Mouse (Mus musculus): ENCODE measurements around the gene Gtsf2. TPM values are rescaled to one million over a fixed set of nuclear protein-coding genes. Genes with fewer than 3 reads are reported as not detected.
"Not testable (repeated sequence)": the region's sequence is repeated elsewhere in the genome, so short reads cannot be mapped to it uniquely, and the experiment has no call there.

The Gtsf2 gene
- polyA plus RNA-seq, 1 experiment from 2014 or later = not detected

DNA sequence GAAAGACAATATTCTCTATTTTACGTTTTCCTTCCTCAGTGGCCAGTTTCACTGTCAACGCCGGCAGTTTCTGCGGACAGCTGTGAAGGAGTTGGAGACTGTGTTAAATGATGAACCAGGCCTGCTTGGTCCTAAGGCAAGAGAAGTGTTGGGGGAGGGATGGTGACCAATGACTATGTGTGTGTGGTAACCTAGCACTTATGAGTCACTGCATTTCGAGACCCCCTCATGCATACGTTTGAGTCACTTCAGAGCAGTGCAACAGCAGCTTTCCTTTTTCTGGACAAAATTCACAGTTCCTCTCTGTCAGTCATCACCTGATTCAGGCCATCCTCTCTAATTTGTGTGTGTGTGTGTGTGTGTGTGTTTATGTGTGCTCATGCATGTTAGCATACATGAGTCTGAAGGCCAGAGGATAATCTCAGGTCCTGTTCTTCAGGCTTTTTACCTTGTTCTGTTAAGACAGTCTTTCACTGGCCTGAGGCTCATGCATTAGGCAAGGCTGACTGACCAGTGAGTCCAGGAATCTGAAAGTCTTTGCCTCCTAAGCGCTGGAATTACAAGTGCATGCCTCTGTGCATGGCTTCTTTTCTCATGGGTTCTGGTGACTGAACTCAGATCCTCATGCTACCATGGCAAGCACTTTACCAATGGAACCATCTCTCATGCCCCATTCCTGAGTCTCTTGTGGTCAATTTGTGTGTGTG lies 23.4 kb upstream of the Gtsf2 start:
- no peaks in the 10 kb centered on the region for H3K27me3 ChIP-seq
- H3K9ac ChIP-seq (replicated peaks) = no peak overlapping the region
- no peak overlapping the region for H3K4me3 ChIP-seq (replicated peaks)
- ATAC-seq = no peak
- no peaks in the 10 kb centered on the region for H3K9me3 ChIP-seq
- no peaks in the 10 kb centered on the region for H3K36me3 ChIP-seq
- no peak overlapping the region for H3K27ac ChIP-seq
- no peak overlapping the region for H3K4me2 ChIP-seq (replicated peaks)
- WGBS = 85% methylated on average over 7 of the region's 7 CpGs
- H3K4me1 ChIP-seq (replicated peaks) = no peaks in the 10 kb centered on the region

DNA sequence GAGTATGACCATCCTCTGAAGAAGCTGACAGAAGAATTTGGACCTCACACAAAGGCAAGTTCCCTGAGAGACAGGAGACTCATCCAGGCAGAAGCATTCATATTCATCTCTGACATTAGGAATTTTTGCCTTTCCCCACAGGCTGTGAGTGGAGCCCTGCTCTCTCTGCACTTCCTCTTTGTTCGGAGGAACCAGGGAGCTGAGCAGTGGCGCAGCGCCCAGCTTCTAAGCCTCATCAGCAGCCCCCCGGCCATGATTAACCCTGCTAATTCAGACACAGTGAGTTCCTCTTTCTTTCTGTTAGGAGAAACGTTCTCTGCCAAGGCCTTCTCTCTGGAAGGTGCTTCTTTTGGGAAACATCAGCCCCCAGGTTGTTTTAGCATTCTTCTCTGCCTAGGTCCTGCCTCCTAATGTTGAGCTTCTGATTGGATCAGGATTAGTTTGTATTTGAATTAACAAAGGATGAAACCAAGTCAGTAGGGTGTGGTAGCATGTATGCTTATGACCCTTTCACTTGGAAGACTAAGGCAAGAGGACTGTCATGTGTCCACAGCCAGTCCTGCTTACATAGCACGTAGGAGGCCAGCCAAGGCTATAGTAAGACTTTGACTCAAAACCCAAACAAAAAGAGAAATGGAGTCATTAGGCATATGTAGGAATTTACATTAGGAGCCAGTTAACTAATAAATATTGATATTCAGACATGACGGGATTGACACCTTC lies 14.4 kb upstream of the Gtsf2 start:
- no peak overlapping the region for H3K27ac ChIP-seq
- no peak for ATAC-seq
- no peaks in the 10 kb centered on the region for H3K4me1 ChIP-seq (replicated peaks)
- no peaks in the 10 kb centered on the region for H3K9me3 ChIP-seq
- H3K4me2 ChIP-seq (replicated peaks) = no peak overlapping the region
- no peaks in the 10 kb centered on the region for H3K27me3 ChIP-seq
- H3K4me3 ChIP-seq (replicated peaks) = no peak overlapping the region
- WGBS = 73% methylated on average over 7 of the region's 7 CpGs
- H3K9ac ChIP-seq (replicated peaks) = no peak overlapping the region
- no peaks in the 10 kb centered on the region for H3K36me3 ChIP-seq

DNA sequence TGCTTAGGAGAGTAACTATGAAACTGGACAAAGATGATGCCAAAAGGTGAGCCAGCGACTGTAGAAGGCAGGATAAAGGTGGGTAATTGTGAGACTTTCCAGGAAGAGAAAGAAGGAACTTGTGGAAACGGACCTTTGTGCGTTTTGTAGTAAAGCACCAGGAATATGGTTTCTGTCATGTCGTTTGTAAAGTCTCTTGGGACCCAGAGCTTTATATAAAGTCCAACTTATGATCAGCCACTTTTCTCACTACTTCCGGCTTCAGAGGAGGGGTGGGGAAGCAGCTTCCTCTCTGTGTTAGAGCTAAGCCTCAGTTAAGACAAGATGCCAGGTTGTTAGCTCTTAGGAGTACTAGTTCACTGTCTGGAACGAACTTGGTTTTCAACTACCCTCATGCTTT lies 6.2 kb upstream of the Gtsf2 start:
- no peaks in the 10 kb centered on the region for H3K9me3 ChIP-seq
- no peak overlapping the region for H3K9ac ChIP-seq (replicated peaks)
- no peak overlapping the region for H3K4me3 ChIP-seq (replicated peaks)
- H3K27ac ChIP-seq = no peak overlapping the region
- H3K4me1 ChIP-seq (replicated peaks) = no peaks in the 10 kb centered on the region
- WGBS = 90% methylated on average over 6 of the region's 6 CpGs
- H3K27me3 ChIP-seq = no peaks in the 10 kb centered on the region
- no peak overlapping the region for H3K4me2 ChIP-seq (replicated peaks)
- H3K36me3 ChIP-seq = no peaks in the 10 kb centered on the region
- no peak for ATAC-seq

DNA sequence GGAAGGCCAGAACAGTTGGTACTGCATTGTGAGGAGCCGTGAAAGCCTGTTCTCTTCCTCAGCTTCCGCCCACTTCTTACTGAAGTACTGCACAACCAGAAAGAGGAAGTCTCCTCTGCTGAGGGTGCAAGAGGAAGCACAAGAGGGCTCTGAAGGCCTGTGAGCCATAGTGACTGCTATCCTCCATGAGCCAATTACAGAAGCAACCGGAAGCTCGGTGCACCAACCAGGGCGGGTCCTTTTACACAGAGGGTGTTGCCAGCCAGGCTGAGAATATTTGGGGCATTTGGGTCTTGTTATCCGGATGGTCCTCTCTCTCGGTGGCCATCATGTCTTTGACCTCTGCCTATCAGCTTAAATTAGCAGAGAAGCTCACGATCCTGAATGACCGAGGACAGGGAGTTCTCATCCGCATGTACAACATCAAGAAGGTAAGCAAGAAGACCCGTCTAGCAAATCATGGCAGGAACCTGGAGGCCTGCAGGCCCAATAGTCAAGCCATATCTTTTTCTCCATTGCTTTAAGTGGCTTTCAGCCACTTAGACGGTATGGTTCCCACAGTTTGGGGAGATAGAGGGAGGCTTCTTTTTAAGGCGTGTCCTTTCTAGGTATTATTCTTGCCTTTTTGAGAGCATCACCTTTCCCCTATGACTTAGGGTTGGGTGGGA lies 5.4 kb upstream of the Gtsf2 start, which contains the start of gene Nckap1l:
TSS of gene Nckap1l (plus strand) at position 244 of the 668 bp plus-strand sequence.
- Histone ChIP-seq H3K27me3 (no peaks in the 10 kb centered on the region), H3K9me3 (no peaks in the 10 kb centered on the region), H3K36me3 (no peaks in the 10 kb centered on the region), H3K4me2 (replicated peaks) (no peak within 1 kb of the TSS), H3K9ac (replicated peaks) (no peak within 1 kb of the TSS), H3K4me1 (replicated peaks) (no peaks in the 10 kb centered on the region), H3K4me3 (replicated peaks) (no peak within 1 kb of the TSS), H3K27ac (no peak within 1 kb of the TSS)
- no peak for ATAC-seq
- WGBS = 91% methylated on average over 13 of the region's 13 CpGs

DNA sequence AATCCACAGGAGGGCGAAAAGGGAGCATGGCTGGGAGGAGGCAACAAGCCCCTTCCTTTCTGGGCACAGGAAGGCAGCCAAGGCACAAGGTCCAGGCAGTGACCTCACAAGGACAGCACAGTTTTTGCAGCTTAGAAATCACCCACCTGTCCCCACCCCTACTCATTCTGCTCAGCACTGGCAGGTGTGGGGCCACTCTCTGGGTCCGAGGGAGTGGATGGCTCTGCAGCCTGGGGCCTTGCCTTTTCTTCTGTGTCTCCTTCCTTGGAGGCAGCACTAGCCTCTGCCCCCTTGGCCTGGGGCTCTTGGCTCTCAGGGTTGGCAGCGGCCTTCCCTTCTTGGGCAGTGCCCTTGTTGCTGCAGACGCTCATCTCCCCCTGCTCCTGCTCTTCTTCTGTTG lies 2.3 kb downstream of the Gtsf2 start:
- not testable (repeated sequence) for H3K9ac ChIP-seq (replicated peaks); H3K36me3 ChIP-seq; H3K4me1 ChIP-seq (replicated peaks); H3K9me3 ChIP-seq; H3K27me3 ChIP-seq; H3K4me3 ChIP-seq (replicated peaks); H3K27ac ChIP-seq; H3K4me2 ChIP-seq (replicated peaks); ATAC-seq
- WGBS = 86% methylated on average over 4 of the region's 4 CpGs

DNA sequence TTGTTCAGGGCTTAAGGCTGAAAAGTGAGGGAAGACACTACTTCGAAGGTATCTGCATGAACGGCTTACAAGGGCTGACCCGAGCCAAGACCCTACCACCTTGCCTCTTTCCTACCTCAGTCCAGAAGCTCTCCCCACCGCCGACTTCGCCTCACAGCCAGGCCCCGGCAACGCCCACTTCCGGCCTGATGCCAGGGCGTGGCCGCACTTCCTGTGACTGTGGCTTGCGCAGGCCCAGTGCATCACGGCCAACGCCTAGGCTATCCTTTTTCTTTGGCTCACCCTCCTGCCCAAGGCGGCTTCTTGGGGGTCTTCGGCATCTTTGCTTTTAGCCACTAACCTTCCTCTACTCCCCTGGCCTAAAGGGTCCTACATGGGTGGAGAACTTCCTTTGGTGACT lies 18.0 kb downstream of the Gtsf2 start, which contains the start of gene Gtsf1:
TSS of gene Gtsf1 (minus strand) at position 230 of the 400 bp plus-strand sequence.
- ATAC-seq = no peak
- H3K9me3 ChIP-seq = no peaks in the 10 kb centered on the region
- H3K36me3 ChIP-seq = no peaks in the 10 kb centered on the region
- H3K27me3 ChIP-seq = no peaks in the 10 kb centered on the region
- H3K4me1 ChIP-seq (replicated peaks) = peaks cover 8% of the 10 kb centered on the region; the same call in 1 of the 2 replicates
- H3K9ac ChIP-seq (replicated peaks) = no peak within 1 kb of the TSS
- no peak within 1 kb of the TSS for H3K4me3 ChIP-seq (replicated peaks)
- no peak within 1 kb of the TSS for H3K27ac ChIP-seq
- WGBS = 94% methylated on average over 16 of the region's 16 CpGs
- no peak within 1 kb of the TSS for H3K4me2 ChIP-seq (replicated peaks)

DNA sequence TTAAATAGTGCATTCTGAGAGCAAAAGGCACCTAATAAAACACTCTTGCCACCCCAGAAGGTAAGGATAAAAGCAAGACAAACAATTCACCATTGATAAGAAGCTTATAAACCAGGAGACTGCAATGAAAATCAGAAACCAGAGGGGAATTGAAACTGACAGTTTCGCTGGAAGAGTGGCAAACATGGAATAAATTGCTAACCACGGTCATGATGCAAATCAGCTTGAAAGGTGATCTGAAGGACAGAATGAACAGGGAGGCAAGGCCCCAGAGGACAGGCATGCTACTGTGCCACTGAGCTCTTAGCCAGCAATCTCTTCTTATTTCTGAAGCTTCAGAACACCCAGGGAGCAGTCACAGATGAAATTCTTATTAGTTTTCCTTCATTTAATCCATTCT lies 21.3 kb downstream of the Gtsf2 start:
- Histone ChIP-seq H3K36me3 (no peaks in the 10 kb centered on the region), H3K27me3 (no peaks in the 10 kb centered on the region), H3K4me3 (replicated peaks) (no peak overlapping the region), H3K4me2 (replicated peaks) (no peak overlapping the region), H3K27ac (peak overlapping the region; percentile 31; the same call in 1 of the 2 replicates), H3K9ac (replicated peaks) (no peak overlapping the region), H3K4me1 (replicated peaks) (peaks cover 8% of the 10 kb centered on the region; the same call in 1 of the 2 replicates), H3K9me3 (no peaks in the 10 kb centered on the region)
- 17% methylated on average over 2 of the region's 2 CpGs for WGBS
- 0 out of 2 replicates have a peak, but pooled peaks have one; percentile 30 for ATAC-seq

DNA sequence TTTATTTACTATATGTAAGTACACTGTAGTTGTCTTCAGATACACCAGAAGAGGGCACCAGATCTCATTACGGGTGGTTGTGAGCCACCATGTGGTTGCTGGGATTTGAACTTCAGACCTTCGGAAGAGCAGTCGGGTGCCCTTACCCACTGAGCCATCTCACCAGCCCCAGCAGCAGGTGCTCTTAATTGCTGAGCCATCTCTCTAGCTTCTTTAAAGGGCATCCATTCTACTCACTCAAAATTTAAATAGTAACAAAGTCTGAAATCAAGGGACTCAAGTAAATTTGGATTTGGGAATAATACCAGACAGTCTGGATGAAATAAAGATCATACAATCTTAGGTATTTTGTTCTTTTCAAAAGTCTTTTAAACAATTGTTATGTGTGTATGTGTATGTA lies 42.7 kb downstream of the Gtsf2 start:
- H3K27ac ChIP-seq; H3K4me1 ChIP-seq (replicated peaks); H3K9me3 ChIP-seq; H3K36me3 ChIP-seq; H3K4me3 ChIP-seq (replicated peaks); H3K9ac ChIP-seq (replicated peaks); H3K27me3 ChIP-seq; H3K4me2 ChIP-seq (replicated peaks); ATAC-seq: not testable (repeated sequence)
- WGBS = 92% methylated on average over 2 of the region's 3 CpGs

DNA sequence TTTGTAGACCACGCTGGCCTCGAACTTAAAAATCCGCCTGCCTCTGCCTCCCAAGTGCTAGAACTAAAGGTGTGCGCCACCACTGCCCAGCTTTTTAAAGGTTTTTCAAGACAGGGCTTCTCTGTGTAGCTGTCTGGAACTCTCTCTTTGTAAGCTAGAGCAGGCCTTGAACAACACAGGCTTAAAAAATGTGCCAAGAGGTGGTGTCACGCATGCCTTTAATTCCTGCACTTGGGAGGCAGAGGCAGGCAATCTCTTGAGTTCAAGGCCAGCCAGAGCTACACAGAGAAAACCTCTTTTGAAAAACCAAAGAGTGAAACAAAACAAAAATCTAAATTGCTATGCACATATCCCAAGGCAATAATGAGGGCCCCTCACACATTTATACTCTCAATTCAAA lies 46.9 kb downstream of the Gtsf2 start:
- no peak for ATAC-seq
- Histone ChIP-seq H3K4me3 (replicated peaks) (no peak overlapping the region), H3K36me3 (no peaks in the 10 kb centered on the region), H3K9ac (replicated peaks) (no peak overlapping the region), H3K9me3 (no peaks in the 10 kb centered on the region), H3K27me3 (no peaks in the 10 kb centered on the region), H3K4me1 (replicated peaks) (no peaks in the 10 kb centered on the region), H3K27ac (no peak overlapping the region), H3K4me2 (replicated peaks) (no peak overlapping the region)
- 90% methylated on average over 5 of the region's 5 CpGs for WGBS

DNA sequence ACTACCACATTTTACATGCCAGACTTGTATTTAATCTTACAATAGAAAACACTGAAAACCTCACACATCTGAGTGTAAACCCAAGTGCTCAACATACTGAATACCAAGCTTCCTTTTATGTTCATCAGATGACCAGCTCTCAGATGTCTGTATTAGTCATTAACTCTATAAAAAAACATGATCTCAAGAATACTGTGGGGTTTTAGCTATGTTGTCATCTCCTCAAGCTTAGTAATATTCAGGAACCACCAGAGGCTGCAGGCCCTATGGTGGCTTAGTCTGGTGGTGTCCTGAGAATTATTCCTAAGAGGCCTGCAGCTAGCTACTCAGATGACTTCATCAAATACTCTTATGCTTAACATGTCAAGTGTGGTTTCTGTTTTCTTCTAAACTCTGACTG lies 54.7 kb downstream of the Gtsf2 start:
- no peak overlapping the region for H3K9ac ChIP-seq (replicated peaks)
- H3K27me3 ChIP-seq = no peaks in the 10 kb centered on the region
- H3K4me2 ChIP-seq (replicated peaks) = no peak overlapping the region
- no peak overlapping the region for H3K4me3 ChIP-seq (replicated peaks)
- H3K27ac ChIP-seq = no peak overlapping the region
- ATAC-seq = no peak
- H3K36me3 ChIP-seq = no peaks in the 10 kb centered on the region
- H3K9me3 ChIP-seq = no peaks in the 10 kb centered on the region
- H3K4me1 ChIP-seq (replicated peaks) = no peaks in the 10 kb centered on the region
